Mouse (Mus musculus) G1E (cell line): ENCODE measurements around the gene Tmem50b.

Source experiments
- CTCF ChIP-seq: IDR thresholded peaks from 2 replicates; pipeline ENCODE4 v1.5.1; 2012; ENCODE audit warnings: low read depth, low read length, inconsistent platforms, mixed read lengths
- GATA1 ChIP-seq: IDR thresholded peaks from 2 replicates; pipeline ENCODE4 v1.6.1; 2012; ENCODE audit warnings: borderline replicate concordance, low read length, inconsistent platforms, mixed read lengths

GRCm38 (mm10) chr16:91537065-91537464 lies 60.5 kb downstream of the Tmem50b start:
- no peak for TF ChIP-seq CTCF
- TF ChIP-seq GATA1 = no peak
